Mouse (Mus musculus): ENCODE measurements at regions not wholly inside any gene's neighbourhood (a gene's known extent, or its start where the extent isn't known, plus 50 kb on each side); places are given as distances from the start of the nearest gene placed in this dataset.

GRCm38 (mm10) chr8:62678166-62678565 is 272.6 kb upstream of the Spock3 start:
- DNase-seq (ENCODE audit: extremely low spot score): no peak

DNA sequence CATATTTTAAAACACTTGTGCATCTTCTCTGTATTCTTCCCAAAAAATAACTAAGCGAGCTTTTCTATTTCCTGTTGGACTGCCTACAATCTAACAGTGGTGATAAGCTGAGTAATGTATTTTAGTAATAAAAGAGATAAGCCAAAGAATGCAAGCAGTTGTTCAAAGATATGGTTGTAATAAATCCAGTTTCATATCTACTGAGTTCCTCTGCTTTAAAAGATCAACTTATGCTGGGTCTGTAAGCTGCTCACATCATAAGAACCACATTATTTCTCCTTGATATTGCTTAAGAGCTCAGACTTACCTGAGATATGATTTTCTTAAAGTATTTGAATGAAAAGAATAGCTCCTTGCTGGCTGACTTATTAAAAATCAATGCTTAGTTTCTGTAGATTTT is 266.6 kb upstream of the Spock3 start:
- DNase-seq (ENCODE audit: extremely low spot score): no peak

DNA sequence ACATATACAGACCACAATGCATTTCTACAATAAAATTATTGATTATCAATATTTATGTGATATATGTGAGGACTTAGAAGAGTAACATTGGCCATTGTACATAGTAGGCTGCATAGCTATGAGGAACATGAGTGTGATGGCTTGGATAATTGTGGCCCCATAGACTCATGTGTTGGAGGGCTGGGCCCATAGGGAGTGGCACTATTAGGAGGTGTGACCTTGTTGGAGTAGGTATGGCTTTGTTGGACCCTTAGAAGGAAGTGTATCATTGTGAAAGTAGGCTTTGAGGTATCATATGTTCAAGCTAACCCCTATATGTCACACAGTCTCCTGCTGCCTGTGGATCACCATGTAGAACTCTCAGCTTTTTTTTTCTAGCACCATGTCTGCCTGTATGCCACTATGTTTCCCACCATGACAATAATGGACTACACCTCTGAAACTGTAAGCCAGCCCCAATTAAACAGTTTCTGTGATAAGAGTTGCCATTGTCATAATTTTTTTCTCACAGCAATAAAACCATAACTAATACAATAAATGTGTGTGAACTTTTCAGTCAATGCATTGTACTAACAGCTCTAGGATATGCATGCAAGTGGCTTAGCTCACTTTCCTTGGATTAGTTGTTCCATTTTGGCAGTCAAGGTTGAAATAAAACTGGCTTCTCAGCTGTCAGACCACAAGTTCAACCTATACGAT is 265.3 kb upstream of the Spock3 start:
- no peak for DNase-seq (ENCODE audit: extremely low spot score)

DNA sequence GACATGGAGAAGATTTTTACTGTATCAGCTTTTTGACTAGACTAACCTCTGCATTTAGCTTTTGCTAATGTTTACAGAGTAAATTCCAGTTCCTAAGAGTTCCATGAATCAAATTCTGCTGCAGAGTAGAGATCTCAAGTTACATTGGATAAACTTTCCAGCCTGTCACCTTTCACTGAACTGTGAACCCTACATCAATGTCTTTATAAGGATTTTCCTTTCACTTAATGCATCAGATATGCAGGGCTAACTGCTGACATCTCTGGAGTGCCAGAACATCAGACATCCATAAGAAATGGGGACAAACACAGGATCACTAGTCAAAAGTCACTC is 264.8 kb upstream of the Spock3 start:
- peak; percentile 1 for DNase-seq (ENCODE audit: extremely low spot score)
